Mouse (Mus musculus) neural tube, embryonic 12.5 days (tissue): ENCODE measurements around the gene Armh1. TPM values are rescaled to one million over a fixed set of nuclear protein-coding genes. Genes with fewer than 3 reads are reported as not detected.
"Not testable (repeated sequence)": the region's sequence is repeated elsewhere in the genome, so short reads cannot be mapped to it uniquely, and the experiment has no call there.

ENCODE experiments used
- ATAC-seq: fragments of 200-750 bp; cut with Nextera tagmentation; 2 replicates; pipeline ENCODE4 v1.8.0; 2017; ENCODE audit warnings: low read depth, mild to moderate bottlenecking, moderate TSS enrichment, moderate library complexity; ENCODE audit not compliant: low FRiP score
- H3K27ac ChIP-seq: fragments of 300-500 bp; sonication (generic); 2 replicates; pipeline ENCODE4 v1.5.1; 2016
- H3K27me3 ChIP-seq: fragments of 300-500 bp; sonication (generic); replicated peaks from 2 replicates; pipeline ENCODE4 v1.6.1; 2016; ENCODE audit warnings: mild to moderate bottlenecking
- H3K36me3 ChIP-seq: fragments of 300-500 bp; sonication (generic); 2 replicates; pipeline ENCODE4 v1.6.1; 2016; ENCODE audit warnings: mild to moderate bottlenecking
- H3K4me1 ChIP-seq: fragments of 300-500 bp; sonication (generic); 2 replicates; pipeline ENCODE4 v1.6.1; 2016
- H3K4me2 ChIP-seq: fragments of 300-500 bp; sonication (generic); replicated peaks from 2 replicates; pipeline ENCODE4 v1.6.1; 2016; ENCODE audit warnings: mild to moderate bottlenecking
- H3K4me3 ChIP-seq: fragments of 300-500 bp; sonication (generic); 2 replicates; pipeline ENCODE4 v1.5.1; 2016
- H3K9ac ChIP-seq: fragments of 300-500 bp; sonication (generic); 2 replicates; pipeline ENCODE4 v1.6.1; 2016; ENCODE audit warnings: mild to moderate bottlenecking
- H3K9me3 ChIP-seq: fragments of 300-500 bp; sonication (generic); 2 replicates; pipeline ENCODE4 v1.6.1; 2016; ENCODE audit warnings: mild to moderate bottlenecking
- WGBS: fragments of 180-500 bp; shearing (Covaris S2); methylation state at CpG from one replicate; pipeline ENCODE4 v1.1.7; 2016; 5-methylcytosine and 5-hydroxymethylcytosine counted together
- polyA plus RNA-seq: library from polyadenylated mRNA; unstranded; fragments of >200 nt; fragmentation: Nextera tagmentation; extraction: Ambion mirVana; gene quantifications from 2 replicates; pipeline ENCODE4 v1.2.1, GENCODE M21; 2016

The Armh1 gene
- polyA plus RNA-seq, 1 experiment from 2014 or later = 0.85 TPM

DNA sequence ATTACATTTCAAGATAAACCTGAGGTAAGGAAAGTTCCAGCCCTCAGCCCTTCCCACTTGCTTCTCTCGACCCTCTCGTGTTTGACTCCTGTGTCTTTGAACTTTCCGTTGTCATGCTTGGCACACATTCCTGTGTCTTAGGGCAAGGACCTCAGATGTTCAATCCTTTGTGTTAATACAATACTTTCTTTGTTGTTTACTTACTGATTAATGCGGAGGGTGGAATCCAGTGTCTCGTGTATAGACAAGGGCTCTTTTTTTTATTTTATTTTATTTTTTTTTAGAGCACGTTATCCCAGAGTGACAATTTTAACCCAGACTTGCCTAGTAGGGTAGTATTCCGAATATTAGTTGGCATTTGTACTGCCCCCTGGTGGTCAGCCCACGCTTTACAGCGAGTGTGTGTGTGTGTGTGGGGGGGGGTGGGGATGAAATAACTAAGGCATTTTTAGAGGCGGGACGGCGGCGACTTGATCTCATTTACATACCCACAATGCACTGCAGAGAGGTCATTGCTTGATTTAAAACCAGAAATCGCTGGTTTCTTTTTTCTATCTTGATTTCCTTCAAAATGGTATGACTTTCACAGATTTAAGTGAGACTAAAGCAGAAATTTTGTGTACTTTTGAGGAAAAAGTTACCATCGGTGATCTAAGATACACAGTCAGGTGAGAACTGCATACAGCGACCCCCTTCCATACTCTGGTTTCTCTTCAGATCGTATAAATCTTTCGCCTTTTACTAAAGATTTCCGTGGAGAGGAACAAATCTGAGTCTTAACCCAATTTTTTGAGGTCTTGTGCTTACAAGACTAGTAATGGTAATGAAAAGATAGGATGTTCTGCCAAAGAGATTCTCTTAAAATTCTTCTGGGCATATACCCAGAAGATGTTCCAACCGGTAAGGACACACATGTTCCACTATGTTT lies 41.5 kb downstream of the Armh1 start:
- Histone ChIP-seq H3K27ac (no peak overlapping the region), H3K27me3 (no peaks in the 10 kb centered on the region), H3K4me3 (no peak overlapping the region), H3K4me2 (no peak overlapping the region), H3K36me3 (no peaks in the 10 kb centered on the region), H3K9ac (no peak overlapping the region), H3K4me1 (no peaks in the 10 kb centered on the region), H3K9me3 (no peaks in the 10 kb centered on the region)
- ATAC-seq = peak; percentile 50; the same call in 1 of the 2 replicates
- 4% methylated on average over 20 of the region's 20 CpGs for whole genome bisulfite sequencing

DNA sequence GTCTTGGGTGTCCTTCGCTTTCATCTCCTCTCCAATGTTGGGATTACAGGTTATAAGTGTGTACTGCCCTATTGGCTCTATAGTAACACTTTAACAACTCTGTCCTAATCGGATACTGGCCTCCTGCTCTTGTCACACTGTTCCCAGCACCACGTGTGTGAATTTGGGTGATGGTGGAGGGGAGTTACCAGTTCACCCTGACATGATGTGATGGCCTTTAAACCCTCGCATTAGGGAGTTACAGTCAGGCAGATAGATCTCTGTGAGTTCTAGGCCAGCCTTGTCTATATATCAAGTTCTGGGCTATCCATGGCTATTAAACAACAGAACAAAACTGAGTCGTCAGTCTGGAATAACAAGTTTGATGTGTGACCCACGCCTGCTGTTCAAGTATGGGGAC lies 42.3 kb downstream of the Armh1 start:
- 83% methylated on average over 6 of the region's 6 CpGs for WGBS
- Histone ChIP-seq H3K4me3 (no peak overlapping the region), H3K27me3 (no peaks in the 10 kb centered on the region), H3K4me2 (no peak overlapping the region), H3K36me3 (no peaks in the 10 kb centered on the region), H3K9me3 (no peaks in the 10 kb centered on the region), H3K9ac (no peak overlapping the region), H3K4me1 (no peaks in the 10 kb centered on the region), H3K27ac (no peak overlapping the region)
- ATAC-seq = no peak

DNA sequence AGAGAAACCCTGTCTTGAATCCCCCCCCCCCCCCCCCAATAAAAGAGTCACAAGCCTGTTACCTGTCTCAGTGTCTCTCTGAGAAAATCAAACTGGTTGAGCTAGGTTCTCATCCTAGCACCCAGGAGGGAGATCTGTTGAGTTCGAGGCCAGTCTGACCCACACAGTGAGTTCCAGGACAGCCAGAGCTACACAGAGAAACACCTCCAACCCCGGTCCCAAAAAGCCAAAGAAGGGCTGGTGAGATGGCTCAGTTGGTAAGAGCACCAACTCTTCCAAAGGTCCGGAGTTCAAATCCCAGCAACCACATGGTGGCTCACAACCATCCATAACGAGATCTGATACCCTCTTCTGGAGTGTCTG lies 49.0 kb downstream of the Armh1 start:
- 63% methylated on average over 4 of the region's 4 CpGs for WGBS
- H3K9ac ChIP-seq = no peak overlapping the region

DNA sequence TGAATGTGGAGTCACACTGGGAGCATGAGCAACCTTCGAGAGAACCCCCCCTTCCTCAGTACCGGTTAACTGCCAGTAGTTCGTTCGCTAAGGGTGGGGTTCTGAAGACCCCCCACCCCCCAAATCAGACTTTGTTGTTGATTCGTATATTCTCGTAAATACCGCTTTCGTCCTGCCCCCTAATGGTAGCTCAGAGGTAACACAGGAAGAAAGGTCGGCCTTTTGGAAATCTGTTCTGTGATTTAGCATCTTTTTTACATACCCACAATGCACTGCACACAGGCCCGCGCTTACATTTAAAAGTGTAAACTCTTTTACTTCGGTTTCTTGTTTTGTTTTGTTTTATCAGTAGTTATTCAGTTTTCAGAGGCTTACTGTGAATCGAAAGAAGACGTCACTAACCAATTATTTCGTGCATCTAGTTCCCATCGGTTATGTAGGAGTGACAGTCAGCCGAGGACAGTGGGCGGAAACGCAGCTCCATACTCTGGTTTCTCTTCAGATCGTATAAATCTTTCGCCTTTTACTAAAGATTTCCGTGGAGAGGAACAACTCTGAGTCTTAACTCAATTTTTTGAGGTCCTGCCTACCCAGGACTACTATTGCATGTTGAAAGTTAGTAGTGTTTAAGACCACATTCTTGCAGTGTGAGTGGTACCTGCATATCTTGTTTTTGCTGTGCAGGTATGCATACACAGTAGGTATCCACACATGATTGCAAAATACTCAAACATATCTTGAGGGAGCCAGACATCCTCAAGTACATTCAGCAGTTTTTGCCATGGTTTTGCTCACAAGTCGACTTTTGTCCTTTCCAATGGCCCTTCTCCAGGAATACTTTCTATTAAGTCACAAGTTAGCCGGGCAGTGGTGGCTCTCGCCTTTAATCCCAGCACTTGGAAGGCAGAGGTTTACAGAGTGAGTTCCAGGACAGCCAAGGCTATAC lies 49.6 kb downstream of the Armh1 start:
- Histone ChIP-seq H3K9me3 (no peaks in the 10 kb centered on the region), H3K4me1 (no peaks in the 10 kb centered on the region), H3K27me3 (no peaks in the 10 kb centered on the region), H3K4me2 (peak overlapping the region; percentile 54), H3K4me3 (peak overlapping the region; percentile 23; the same call in 1 of the 2 replicates), H3K36me3 (no peaks in the 10 kb centered on the region), H3K9ac (peak overlapping the region; percentile 53), H3K27ac (no peak overlapping the region)
- under 1% methylated on average over 25 of the region's 25 CpGs for WGBS
- ATAC-seq = peak; percentile 63

More for the DNA sequence above, 49.0 kb downstream of the Armh1 start:
- Histone ChIP-seq H3K27me3 (no peaks in the 10 kb centered on the region), H3K27ac (no peak overlapping the region), H3K9me3 (no peaks in the 10 kb centered on the region), H3K4me3 (no peak overlapping the region), H3K4me1 (no peaks in the 10 kb centered on the region), H3K36me3 (no peaks in the 10 kb centered on the region), H3K4me2 (peak overlapping the region; percentile 54)
- no peak for ATAC-seq

DNA sequence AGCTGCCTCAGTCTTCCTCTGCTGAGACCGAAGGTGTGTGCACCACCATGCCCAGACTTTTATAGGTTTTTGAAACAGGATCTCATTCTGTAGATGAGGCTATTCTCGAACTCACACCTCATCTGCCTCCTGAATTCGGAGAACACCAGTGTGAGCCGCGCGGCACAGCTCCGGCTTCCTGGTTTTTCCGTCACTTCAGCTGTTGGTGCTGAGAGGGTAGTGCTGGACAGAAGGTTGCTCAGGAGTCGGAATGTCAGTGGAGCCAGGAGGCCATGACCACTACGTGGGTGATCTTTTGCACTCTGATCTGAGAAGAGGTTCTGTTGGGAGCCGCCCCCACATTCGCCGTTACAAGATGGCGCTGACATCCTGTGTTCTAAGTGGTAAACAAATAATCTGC lies 60.1 kb downstream of the Armh1 start:
- Histone ChIP-seq H3K4me2 (no peak overlapping the region), H3K36me3 (no peaks in the 10 kb centered on the region), H3K9ac (no peak overlapping the region), H3K27me3 (no peaks in the 10 kb centered on the region), H3K9me3 (no peaks in the 10 kb centered on the region), H3K27ac (no peak overlapping the region), H3K4me3 (no peak overlapping the region), H3K4me1 (no peaks in the 10 kb centered on the region)
- WGBS = 97% methylated on average over 14 of the region's 14 CpGs
- no peak for ATAC-seq

DNA sequence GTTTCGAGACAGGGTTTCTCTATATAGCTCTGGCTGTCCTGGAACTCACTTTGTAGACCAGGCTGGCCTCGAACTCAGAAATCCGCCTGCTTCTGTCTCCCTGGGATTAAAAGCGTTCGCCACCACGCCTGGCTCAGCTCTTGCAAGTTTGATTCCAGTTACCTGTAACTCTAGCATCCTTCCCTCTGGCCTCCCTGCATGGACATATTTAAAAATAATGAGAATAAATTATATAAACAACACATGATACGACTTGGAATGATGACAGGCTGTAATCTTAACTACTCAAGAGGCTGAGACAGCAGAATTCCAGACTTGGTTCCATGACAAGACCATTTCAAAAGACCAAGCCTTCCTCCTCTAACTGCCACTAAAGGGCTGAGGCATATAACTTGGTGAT lies 61.3 kb downstream of the Armh1 start:
- 73% methylated on average over 7 of the region's 7 CpGs for WGBS
- Histone ChIP-seq H3K4me1 (no peaks in the 10 kb centered on the region), H3K36me3 (no peaks in the 10 kb centered on the region), H3K9me3 (no peaks in the 10 kb centered on the region), H3K4me3 (no peak overlapping the region), H3K27me3 (no peaks in the 10 kb centered on the region), H3K27ac (peak overlapping the region; percentile 46; the same call in 1 of the 2 replicates), H3K9ac (no peak overlapping the region), H3K4me2 (no peak overlapping the region)
- no peak for ATAC-seq

DNA sequence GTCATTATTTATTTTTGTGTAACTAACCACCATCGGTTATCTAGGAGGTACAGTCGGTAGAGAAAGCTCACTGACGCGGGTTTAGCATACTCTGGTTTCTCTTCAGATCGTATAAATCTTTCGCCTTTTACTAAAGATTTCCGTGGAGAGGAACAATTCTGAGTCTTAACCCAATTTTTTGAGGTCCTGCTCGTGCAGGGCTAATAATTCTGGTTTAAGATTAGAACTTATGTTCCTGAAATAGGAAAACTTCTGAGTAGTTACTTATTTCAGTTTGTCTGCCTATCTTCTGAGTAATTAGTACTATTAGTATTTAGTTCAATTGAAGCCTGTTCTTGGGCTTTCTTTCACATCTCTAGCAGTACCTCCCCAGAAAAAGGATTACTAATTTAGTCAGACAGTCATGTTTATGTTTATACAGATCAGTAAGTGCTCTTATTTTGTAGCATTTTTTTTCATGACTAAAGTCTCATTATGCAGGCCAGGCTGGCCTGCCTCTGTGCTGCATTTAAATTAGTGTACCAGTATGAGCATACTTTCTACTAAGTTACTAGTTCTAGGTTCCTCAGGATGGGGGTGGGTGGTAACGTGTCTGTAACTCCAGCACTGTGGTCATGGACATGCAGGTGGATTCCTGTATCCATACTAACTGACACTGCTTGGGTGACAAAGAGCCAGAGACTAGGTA lies 61.9 kb downstream of the Armh1 start:
- Histone ChIP-seq H3K27me3 (no peaks in the 10 kb centered on the region), H3K4me1 (no peaks in the 10 kb centered on the region), H3K4me2 (peak overlapping the region; percentile 46), H3K36me3 (no peaks in the 10 kb centered on the region), H3K9ac (peak overlapping the region; percentile 36), H3K9me3 (no peaks in the 10 kb centered on the region), H3K4me3 (no peak overlapping the region), H3K27ac (peak overlapping the region; percentile 46; the same call in 1 of the 2 replicates)
- ATAC-seq = peak; percentile 89
- WGBS = under 1% methylated on average over 9 of the region's 9 CpGs

DNA sequence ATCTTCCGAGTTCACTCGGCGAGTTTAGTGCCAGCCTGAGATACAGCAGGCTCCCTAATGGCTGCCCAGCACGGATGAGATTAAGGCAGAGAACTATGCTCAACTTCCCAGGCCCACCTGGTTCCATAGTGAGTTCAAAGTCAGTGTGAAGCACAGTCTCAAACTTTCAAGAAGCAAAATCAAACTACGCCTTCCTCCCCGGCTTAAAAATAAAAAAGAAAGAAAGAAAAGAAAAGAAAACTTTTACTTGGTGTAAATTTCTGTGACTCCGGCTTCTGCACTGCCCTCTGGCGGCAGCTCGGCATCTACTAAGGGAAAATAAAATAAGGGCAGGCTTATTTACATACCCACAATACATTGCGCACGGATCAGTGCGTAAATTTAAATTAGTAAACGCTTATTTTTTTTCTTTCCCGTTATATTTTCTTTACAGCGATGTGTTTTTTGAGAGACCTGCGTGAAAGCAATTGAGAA lies 62.5 kb downstream of the Armh1 start:
- H3K4me3 ChIP-seq = no peak overlapping the region
- no peaks in the 10 kb centered on the region for H3K36me3 ChIP-seq
- 2% methylated on average over 16 of the region's 16 CpGs for WGBS
- H3K4me1 ChIP-seq = no peaks in the 10 kb centered on the region
- H3K27me3 ChIP-seq = no peaks in the 10 kb centered on the region
- H3K27ac ChIP-seq = no peak overlapping the region
- no peaks in the 10 kb centered on the region for H3K9me3 ChIP-seq
- ATAC-seq = peak; percentile 67
- peak overlapping the region; percentile 36; the same call in 1 of the 2 replicates for H3K9ac ChIP-seq
- peak overlapping the region; percentile 46 for H3K4me2 ChIP-seq

DNA sequence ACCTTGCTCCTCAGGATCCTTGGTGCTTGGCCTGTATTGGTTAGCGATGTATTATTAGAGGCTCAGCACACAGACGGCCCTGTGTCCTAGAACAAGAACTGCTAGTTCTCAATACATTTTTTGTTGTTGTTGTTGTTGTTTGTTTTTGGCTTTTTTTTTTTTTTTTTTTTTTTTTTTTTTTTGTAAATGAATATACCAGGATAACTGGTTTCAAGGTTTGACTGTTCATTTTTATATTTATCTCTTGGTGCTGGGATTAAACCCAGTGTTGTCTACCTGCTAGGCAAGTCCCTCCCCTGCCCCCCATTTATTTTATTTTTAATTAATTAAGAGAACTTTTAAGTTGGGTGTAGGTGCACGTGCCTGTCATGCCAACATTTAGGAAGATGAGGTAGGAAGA lies 63.0 kb downstream of the Armh1 start:
- Histone ChIP-seq H3K27me3 (no peaks in the 10 kb centered on the region), H3K36me3 (no peaks in the 10 kb centered on the region), H3K4me2 (peak overlapping the region; percentile 46), H3K4me1 (no peaks in the 10 kb centered on the region), H3K4me3 (no peak overlapping the region), H3K9me3 (no peaks in the 10 kb centered on the region), H3K27ac (no peak overlapping the region), H3K9ac (no peak overlapping the region)
- 66% methylated on average over 3 of the region's 3 CpGs for WGBS
- ATAC-seq = no peak

DNA sequence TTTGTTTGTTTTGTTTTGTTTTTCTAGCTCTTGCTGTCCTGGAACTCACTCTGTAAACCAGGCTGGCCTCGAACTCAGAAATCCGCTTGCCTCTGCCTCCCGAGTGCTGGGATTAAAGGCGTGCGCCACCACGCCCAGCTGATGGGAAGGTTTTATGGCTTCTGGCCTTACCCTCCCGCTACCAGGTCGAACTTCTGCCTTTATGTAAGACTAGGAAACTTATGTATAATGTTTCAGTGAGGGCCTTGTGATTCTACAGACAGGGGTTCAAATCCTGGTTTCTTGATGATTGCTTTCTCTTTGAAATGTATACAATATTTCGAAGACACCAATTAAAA lies 69.2 kb downstream of the Armh1 start:
- Histone ChIP-seq H3K4me2 (peak overlapping the region; percentile 78), H3K36me3 (peaks cover 14% of the 10 kb centered on the region), H3K9ac (peak overlapping the region; percentile 60), H3K4me1 (peaks cover 13% of the 10 kb centered on the region), H3K4me3 (peak overlapping the region; percentile 61)
- H3K27ac ChIP-seq, H3K9me3 ChIP-seq, H3K27me3 ChIP-seq: not testable (repeated sequence)
- WGBS = 16% methylated on average over 9 of the region's 9 CpGs
- ATAC-seq = peak; percentile 59

DNA sequence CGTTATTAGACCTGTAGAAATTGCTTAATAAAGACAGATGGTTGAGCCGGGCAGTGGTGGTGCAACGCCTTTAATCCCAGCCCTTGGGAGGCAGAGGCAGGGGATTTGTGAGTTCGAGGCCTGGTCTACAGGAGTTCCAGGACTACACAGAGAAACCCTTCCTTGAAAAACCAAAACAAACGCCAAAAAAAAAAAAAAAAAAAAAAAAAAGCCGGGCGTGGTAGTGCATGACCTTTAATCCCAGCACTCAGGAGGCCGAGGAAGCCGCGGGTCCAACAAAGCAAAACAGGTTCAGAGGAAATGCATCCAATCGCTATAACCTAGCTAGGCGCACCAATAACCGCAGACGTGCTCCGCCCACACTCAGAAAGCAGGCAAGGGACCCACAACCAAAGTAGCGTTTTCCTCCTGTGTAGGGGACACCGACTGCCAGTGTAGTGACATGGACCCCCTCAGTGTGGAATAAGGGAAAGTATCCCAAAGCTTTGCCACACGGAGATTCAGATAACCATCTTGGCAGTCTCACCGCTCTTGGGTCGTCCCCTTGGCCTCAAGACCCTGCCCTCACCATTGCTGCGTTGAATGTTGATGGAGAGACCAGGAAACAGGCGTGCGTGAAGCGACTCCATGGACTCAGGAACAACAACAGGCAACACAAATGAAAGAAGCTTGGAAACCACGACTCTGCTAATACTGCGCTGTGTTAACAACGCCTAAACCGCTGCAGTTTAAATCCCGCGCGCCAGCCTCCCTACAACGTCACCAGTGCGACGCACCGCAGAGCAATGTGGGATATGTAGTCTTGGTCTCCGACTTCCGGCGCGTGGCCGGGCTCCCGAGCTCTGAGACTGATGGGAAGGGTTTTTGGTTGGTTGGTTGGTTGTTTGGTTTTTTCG lies 69.8 kb downstream of the Armh1 start, which contains the start of gene Kif2c:
TSS of gene Kif2c (minus strand) at position 777 of the 896 bp plus-strand sequence.
- Histone ChIP-seq H3K9ac (peak within 1 kb of the TSS; percentile 60), H3K27me3 (no peaks in the 10 kb centered on the region), H3K27ac (no peak within 1 kb of the TSS), H3K36me3 (peaks cover 20% of the 10 kb centered on the region), H3K4me1 (peaks cover 13% of the 10 kb centered on the region), H3K4me2 (peak within 1 kb of the TSS; percentile 78), H3K9me3 (no peaks in the 10 kb centered on the region), H3K4me3 (peak within 1 kb of the TSS; percentile 61)
- ATAC-seq = peak; percentile 97
- 2% methylated on average over 42 of the region's 42 CpGs for WGBS
